Mouse (Mus musculus): Measurements from ENCODE around the gene Olfr96. TPM values are rescaled to one million over a fixed set of nuclear protein-coding genes. Genes with fewer than 3 reads are reported as not detected.

The Olfr96 gene
- not detected in 2 replicates for polyA plus RNA-seq (2015; fragmentation: Nextera tagmentation; extraction: Ambion mirVana)

DNA sequence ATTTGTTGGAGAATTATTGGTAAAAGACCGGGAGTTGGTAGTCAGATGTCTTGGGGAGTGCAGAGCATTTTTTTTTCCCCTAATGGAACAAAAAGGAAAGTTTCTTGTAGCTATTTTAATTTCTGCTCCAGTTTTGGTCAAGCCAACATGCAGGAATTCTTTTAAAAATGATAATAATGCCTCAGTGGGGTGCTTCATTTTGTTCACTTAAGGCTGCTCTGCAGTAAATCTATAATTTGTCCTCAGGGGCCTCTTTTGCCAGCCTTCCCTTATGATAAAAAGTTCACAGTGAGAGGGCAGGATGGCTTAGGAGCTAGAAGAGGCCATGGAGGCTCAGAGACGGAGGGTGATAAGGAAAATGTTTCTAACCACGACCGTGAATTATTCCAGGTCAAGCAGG, at the start of gene Olfr96:
Olfr96 (plus strand) TSS at position 301 of the 400 bp plus-strand sequence.

DNA sequence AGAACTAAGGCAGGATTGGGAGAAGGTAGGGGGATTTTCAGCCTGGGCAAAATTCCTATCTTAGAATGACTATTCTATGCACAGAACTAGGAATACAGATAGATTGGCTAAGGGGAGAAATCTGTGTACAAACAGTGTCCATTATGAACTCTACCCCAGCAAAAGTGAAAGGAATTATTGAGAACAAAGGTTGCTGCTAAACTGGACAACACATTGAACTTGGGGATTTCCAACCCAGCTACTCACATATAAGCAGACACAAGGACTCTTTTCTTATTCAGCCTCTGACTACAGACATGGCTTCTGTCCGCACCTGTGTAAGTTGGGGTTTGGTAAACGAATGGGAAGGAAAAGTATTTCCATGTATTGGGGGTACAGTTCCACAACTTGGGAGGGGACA, 26.3 kb upstream of the Olfr96 start, which contains the start of gene Ubd:
Ubd (plus strand) TSS at position 237 of the 400 bp plus-strand sequence.

DNA sequence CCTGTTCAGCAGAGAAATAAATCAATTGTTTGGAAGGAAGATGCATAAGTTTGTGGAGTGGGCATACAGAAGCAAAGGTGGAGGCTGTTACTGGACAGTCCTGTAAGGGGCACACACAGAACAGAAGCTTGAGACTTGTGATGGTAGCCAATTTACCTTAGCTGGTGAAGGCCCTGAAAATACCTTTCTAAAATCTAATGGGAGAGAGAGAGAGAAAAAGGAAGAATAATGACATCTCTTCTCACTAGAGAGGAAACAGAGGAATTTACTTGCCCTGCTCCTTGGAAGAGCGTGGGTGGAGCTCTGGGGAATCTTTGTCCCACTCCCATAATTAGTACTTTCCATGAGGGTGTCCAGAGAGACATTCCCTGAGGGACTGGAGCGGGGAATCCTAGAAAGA, 19.1 kb upstream of the Olfr96 start, which contains the start of gene Olfr94:
Olfr94 (minus strand) TSS at position 101 of the 400 bp plus-strand sequence.

DNA sequence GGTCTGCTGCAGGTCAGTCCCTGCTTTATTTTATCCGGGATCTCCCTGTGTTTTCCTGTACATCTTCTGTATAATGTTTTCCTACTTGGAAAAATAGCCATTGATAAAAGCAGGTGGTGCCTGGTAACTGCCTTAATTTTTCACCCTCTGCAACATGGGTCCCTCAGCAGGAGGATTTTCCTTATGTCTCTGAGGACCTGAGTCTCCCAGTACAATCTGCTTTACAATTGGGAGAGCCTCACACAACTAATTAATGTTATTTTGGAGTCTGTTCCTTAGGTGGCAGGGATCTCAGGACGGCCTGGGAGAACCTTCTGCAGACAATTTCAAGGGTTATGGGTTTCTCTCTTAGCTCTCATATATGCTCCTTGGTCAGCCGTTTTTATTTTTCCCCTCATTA, 6.9 kb upstream of the Olfr96 start, which contains the start of gene Olfr95:
Olfr95 (minus strand) TSS at position 101 of the 400 bp plus-strand sequence.

DNA sequence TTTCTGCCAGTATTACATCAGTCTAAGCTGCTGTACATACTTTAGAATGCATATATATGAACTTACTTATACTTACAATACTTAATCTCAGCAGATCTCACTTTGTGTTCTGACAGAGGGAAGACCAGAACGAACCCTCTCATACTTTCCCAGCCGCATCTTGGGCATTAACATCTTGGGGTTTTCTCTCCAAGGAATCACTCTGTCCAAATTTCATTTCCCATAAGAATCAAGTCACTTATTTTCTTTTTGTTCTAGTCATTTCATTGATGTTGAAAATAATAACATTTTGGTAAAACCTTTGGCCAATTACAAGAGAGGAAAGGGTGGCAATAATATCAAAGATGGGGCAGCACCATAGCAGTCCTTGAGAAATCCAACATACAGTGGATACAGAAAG, 17.3 kb downstream of the Olfr96 start, which contains the start of gene Olfr97:
Olfr97 (minus strand) TSS at position 101 of the 400 bp plus-strand sequence.

DNA sequence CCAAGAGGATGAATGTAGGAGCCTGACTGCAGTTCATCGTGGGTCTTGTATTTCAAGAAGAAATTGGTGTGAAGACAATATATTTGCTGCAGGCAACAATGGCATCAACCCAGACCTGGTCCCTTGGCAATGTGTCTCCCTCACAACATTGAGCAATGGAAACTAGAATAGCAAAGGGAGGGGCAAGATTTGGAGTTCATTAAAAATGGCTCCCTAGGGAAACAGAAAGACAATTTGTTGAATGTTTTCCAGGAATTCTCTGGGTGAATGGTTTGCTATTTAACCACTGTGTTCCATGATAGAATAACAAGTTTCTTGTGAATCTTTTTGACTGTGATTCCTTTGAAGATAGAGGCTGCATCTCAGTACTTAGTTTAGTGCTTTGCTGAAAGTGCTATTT, 43.7 kb downstream of the Olfr96 start, which contains the start of gene Olfr98:
Olfr98 (minus strand) TSS at position 124 of the 400 bp plus-strand sequence.

DNA sequence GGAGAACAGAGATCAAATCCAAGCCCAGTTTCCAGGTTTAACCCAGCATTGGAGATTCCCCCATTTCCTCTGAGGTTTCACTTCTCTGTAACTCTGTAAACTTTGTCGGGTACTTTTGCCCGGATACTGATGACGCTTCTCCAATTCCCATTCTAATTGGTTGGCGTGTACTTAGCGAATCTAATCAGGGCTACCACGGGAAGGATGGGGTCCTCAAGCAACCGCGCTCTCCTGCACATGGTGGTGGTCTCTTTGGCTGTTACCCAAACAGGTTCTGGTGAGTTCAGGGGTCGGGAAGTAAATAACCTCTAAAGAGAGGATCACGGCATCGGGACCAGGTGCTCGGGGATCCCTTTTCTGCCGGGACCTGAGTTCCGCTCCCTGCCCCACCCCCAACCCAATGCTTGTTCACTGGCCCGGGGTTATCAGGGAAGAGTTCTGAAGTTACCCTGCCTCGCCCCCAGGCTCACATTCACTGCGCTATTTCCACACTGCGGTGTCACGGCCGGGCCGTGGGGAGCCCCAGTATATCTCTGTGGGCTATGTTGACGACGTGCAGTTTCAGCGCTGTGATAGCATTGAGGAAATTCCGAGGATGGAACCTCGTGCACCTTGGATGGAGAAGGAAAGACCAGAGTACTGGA, 50.2 kb downstream of the Olfr96 start, which contains the start of gene H2-M3:
H2-M3 (plus strand) TSS at position 163 of the 644 bp plus-strand sequence.

Other genes starting within 250 kb of the Olfr96 start
- gene 2410137M14Rik, start 238.9 kb upstream of the Olfr96 start, polyA plus RNA-seq (2015; fragmentation: Nextera tagmentation; extraction: Ambion mirVana) = not detected in 2 replicates
- gene H2-M5, start 230.6 kb upstream of the Olfr96 start, polyA plus RNA-seq (2015; fragmentation: Nextera tagmentation; extraction: Ambion mirVana) = 0.15 TPM in 2 replicates
- 9.7 and 11.0 TPM in 2 replicates for gene Zfp57, start 219.0 kb upstream of the Olfr96 start, polyA plus RNA-seq (2015; fragmentation: Nextera tagmentation; extraction: Ambion mirVana)
- not detected in 2 replicates for gene Mog, start 196.7 kb upstream of the Olfr96 start, polyA plus RNA-seq (2015; fragmentation: Nextera tagmentation; extraction: Ambion mirVana)
- gene Gabbr1, start 174.2 kb upstream of the Olfr96 start, polyA plus RNA-seq (2015; fragmentation: Nextera tagmentation; extraction: Ambion mirVana) = 3.8 and 4.6 TPM in 2 replicates
- gene Olfr90, start 131.6 kb upstream of the Olfr96 start, polyA plus RNA-seq (2015; fragmentation: Nextera tagmentation; extraction: Ambion mirVana) = not detected in 2 replicates
- not detected in 2 replicates for gene Olfr91, start 121.9 kb upstream of the Olfr96 start, polyA plus RNA-seq (2015; fragmentation: Nextera tagmentation; extraction: Ambion mirVana)
- not detected in 2 replicates for gene Olfr92, start 100.1 kb upstream of the Olfr96 start, polyA plus RNA-seq (2015; fragmentation: Nextera tagmentation; extraction: Ambion mirVana)
- gene Olfr93, start 58.7 kb upstream of the Olfr96 start, polyA plus RNA-seq (2015; fragmentation: Nextera tagmentation; extraction: Ambion mirVana) = not detected in 2 replicates
- 0.61 TPM in 1 of 2 replicates, not detected in the other for gene Ubd, start 26.3 kb upstream of the Olfr96 start, polyA plus RNA-seq (2015; fragmentation: Nextera tagmentation; extraction: Ambion mirVana)
- gene Olfr94, start 19.2 kb upstream of the Olfr96 start, polyA plus RNA-seq (2015; fragmentation: Nextera tagmentation; extraction: Ambion mirVana) = not detected in 2 replicates
- not detected in 2 replicates for gene Olfr95, start 7.0 kb upstream of the Olfr96 start, polyA plus RNA-seq (2015; fragmentation: Nextera tagmentation; extraction: Ambion mirVana)
- not detected in 2 replicates for gene Olfr97, start 17.2 kb downstream of the Olfr96 start, polyA plus RNA-seq (2015; fragmentation: Nextera tagmentation; extraction: Ambion mirVana)
- not detected in 2 replicates for gene Olfr98, start 43.6 kb downstream of the Olfr96 start, polyA plus RNA-seq (2015; fragmentation: Nextera tagmentation; extraction: Ambion mirVana)
- gene H2-M3, start 50.1 kb downstream of the Olfr96 start, polyA plus RNA-seq (2015; fragmentation: Nextera tagmentation; extraction: Ambion mirVana) = 2.7 and 3.8 TPM in 2 replicates
- not detected in 2 replicates for gene Olfr99, start 63.3 kb downstream of the Olfr96 start, polyA plus RNA-seq (2015; fragmentation: Nextera tagmentation; extraction: Ambion mirVana)
- gene Olfr101, start 84.2 kb downstream of the Olfr96 start, polyA plus RNA-seq (2015; fragmentation: Nextera tagmentation; extraction: Ambion mirVana) = not detected in 2 replicates
- gene Olfr102, start 96.9 kb downstream of the Olfr96 start, polyA plus RNA-seq (2015; fragmentation: Nextera tagmentation; extraction: Ambion mirVana) = not detected in 2 replicates
- not detected in 2 replicates for gene Olfr103, start 119.6 kb downstream of the Olfr96 start, polyA plus RNA-seq (2015; fragmentation: Nextera tagmentation; extraction: Ambion mirVana)
- gene Olfr104-ps, start 139.4 kb downstream of the Olfr96 start, polyA plus RNA-seq (2015; fragmentation: Nextera tagmentation; extraction: Ambion mirVana) = not detected in 2 replicates
- gene Olfr105-ps, start 158.9 kb downstream of the Olfr96 start, polyA plus RNA-seq (2015; fragmentation: Nextera tagmentation; extraction: Ambion mirVana) = not detected in 2 replicates
- not detected in 2 replicates for gene Olfr106-ps, start 170.2 kb downstream of the Olfr96 start, polyA plus RNA-seq (2015; fragmentation: Nextera tagmentation; extraction: Ambion mirVana)
- not detected in 2 replicates for gene Olfr107, start 179.1 kb downstream of the Olfr96 start, polyA plus RNA-seq (2015; fragmentation: Nextera tagmentation; extraction: Ambion mirVana)
- not detected in 2 replicates for gene Olfr108, start 225.3 kb downstream of the Olfr96 start, polyA plus RNA-seq (2015; fragmentation: Nextera tagmentation; extraction: Ambion mirVana)
- not detected in 2 replicates for gene Olfr109, start 238.8 kb downstream of the Olfr96 start, polyA plus RNA-seq (2015; fragmentation: Nextera tagmentation; extraction: Ambion mirVana)

Data from skeletal muscle tissue, postnatal 0 days (tissue).